Mouse (Mus musculus): ENCODE results near the gene Bcl6b. TPM values are rescaled to one million over a fixed set of nuclear protein-coding genes. Genes with fewer than 3 reads are reported as not detected.
A peak's percentile ranks its signal among the peaks of the same experiment; 100 is the strongest.

Bcl6b gene
- polyA plus RNA-seq, 1 experiment from 2014 or later = not detected

DNA sequence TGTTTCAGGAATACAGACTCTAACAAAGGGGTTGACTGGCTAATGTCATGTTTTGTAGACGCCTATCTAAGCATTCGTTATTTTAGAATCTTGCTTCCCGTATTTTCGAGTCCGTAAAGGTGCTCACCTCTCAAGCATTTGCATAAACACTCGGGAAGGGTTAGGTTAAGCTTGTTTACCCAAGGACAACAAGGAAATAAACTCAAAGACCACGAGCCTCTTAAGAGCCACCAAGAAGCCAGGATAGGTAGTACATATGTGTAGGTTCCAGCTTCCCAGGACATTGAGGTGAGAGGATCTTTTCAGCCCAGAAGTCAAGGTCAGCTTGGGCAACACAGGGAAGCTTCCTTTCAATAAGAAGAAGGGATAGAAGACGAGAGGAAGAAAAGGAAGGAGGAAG, 30.5 kb downstream of the Bcl6b start:
- in situ Hi-C loops (cut with MboI; ENCODE audit: low pct_unique_long_range_greater_than_20kb) = no loop called here
- TF ChIP-seq CTCF (IDR thresholded peaks at IDR 0.05) = no peak
- ChIA-PET POLR2A (no interaction called here), CTCF (interaction anchor here (1.0 to 1.9 kb wide), 4 partner anchors 13 to 144 kb away, joined by 3 to 8 read pairs (median 6); partner anchors contain the start of gene Slc16a11)
- no peak for DNase-seq (ENCODE audit: low read depth, low spot score)
- H3K27me3 ChIP-seq = no peaks in the 10 kb centered on the region
- no peak for ATAC-seq

DNA sequence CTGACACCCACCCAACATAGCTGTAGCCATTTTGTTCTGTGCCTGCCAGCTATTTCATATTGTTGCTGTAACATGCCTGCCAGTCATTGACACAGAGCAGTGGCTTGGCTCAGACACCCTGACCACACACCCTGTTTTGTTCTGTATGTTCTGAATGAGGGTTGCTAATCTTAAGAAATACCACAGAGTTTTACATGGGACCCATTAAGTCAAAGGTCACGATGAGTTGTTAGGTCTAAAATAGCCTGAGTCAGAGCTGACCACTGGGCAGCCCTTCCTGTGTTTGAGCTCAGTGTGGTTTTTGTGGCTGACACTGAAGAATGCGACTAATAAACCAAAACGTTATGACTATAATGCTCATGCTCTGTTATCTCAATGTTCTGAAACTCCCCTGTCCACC, 31.3 kb downstream of the Bcl6b start:
- DNase-seq (ENCODE audit: low read depth, low spot score) = peak; percentile 75
- no peak for TF ChIP-seq CTCF (IDR thresholded peaks at IDR 0.05)
- no peaks in the 10 kb centered on the region for H3K27me3 ChIP-seq
- peak; percentile 58 for ATAC-seq
- ChIA-PET CTCF (interaction anchor here (0.7 to 2.0 kb wide), 5 partner anchors 15 to 143 kb away, joined by 3 to 8 read pairs (median 5); no protein-coding TSS in a partner anchor), POLR2A (no interaction called here)
- in situ Hi-C loops (cut with MboI; ENCODE audit: low pct_unique_long_range_greater_than_20kb) = no loop called here

DNA sequence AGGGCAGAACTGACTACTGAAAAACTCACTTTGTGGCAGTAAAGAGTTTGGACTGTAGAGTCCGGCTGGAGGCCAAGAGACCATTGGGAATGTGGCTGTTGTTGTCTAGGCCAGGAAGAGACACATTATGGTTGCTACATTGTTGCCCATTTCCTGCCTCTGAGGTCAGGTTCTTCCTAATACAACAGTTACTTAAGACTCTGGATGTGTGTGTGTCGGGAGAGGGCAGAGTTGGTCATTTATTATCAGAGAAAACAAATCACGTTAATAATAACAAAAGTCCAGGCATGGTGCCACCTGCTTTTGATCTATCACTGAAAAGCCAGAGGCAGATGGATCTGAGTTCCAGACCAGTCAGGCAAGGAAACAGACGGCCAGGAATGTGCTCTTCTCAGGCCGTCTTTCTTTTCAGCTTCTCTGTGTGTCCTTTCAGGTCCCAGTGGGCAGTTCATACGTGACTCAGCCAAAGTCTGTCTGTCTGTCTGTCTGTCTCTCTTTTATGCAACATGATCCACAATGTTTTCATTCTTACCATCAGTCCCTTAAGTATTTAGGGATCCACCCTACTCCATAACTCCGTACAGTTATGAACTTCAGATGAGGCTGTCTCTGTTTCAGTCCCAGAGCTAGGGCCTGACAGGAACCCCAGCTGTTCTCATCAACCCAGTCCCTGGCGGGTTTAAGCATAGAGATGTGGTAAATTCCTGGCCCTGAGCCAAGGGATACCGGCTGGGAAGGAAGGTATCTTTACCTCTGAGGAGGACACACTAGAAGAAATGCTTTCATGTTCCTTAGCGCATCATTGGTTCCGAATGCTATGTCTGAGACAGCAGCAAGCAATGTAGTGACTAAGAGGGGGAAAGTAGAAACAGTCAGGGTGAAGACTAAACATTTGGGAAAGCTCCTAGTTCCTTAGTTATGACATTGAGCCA, 36.0 kb downstream of the Bcl6b start:
- POLR2A ChIA-PET = no interaction called here
- peak; percentile 82 for DNase-seq (ENCODE audit: low read depth, low spot score)
- TF ChIP-seq CTCF (IDR thresholded peaks at IDR 0.05) = no peak
- in situ Hi-C loops (cut with MboI; ENCODE audit: low pct_unique_long_range_greater_than_20kb) = no loop called here
- no peaks in the 10 kb centered on the region for H3K27me3 ChIP-seq
- CTCF ChIA-PET = interaction anchor here (1.9 kb wide), 1 partner anchor 23 kb away, joined by 7 read pairs; no protein-coding TSS in a partner anchor
- peak; percentile 20 for ATAC-seq

DNA sequence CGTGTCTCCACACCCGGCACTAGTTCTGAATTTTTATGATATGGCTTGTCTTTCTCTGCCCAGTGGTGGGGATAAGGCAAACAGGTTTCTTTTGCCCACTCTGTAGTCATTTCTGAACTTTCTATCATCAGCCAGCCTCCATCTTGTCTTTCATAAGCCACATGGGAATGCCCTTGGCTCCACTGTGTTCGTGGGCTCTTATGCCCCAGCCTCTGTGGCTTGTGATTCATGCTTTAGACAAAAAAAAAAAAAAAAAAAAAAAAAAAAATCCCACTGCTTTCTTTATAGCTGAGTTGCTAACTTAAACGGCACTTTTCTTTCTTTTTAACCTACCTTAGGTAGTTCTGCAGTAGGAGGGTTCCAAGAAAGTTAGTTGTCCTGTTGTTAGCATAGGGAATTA, 37.4 kb downstream of the Bcl6b start:
- TF ChIP-seq CTCF (IDR thresholded peaks at IDR 0.05) = no peak
- no peaks in the 10 kb centered on the region for H3K27me3 ChIP-seq
- in situ Hi-C loops (cut with MboI; ENCODE audit: low pct_unique_long_range_greater_than_20kb) = no loop called here
- ChIA-PET CTCF (no interaction called here), POLR2A (interaction anchor here (0.6 kb wide), 2 partner anchors 11 to 116 kb away, joined by 3 to 4 read pairs; no protein-coding TSS in a partner anchor)
- no peak for ATAC-seq
- DNase-seq (ENCODE audit: low read depth, low spot score) = no peak

DNA sequence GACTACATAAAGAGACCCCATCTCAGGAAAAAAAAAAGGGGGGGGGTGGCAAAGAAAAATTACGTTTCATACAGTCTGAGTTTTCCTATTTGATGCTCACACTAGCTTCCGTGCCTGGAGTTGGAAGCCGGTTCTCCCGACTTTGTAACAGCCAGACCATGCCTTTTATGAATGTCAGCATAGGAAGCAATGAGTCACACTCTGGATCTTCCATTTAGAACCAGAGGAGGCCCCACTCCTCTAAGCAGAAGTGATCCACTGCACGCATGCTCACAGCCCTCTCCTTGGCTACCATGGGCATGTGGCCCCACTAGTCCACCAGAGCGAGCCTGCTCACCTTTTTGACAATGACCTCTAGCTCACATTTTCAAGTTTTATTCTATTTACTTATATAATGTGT, 38.4 kb downstream of the Bcl6b start:
- ChIA-PET POLR2A (no interaction called here), CTCF (interaction anchor here (1.5 kb wide), 1 partner anchor 117 kb away, joined by 3 read pairs; no protein-coding TSS in a partner anchor)
- no peaks in the 10 kb centered on the region for H3K27me3 ChIP-seq
- TF ChIP-seq CTCF (IDR thresholded peaks at IDR 0.05) = no peak
- no peak for ATAC-seq
- DNase-seq (ENCODE audit: low read depth, low spot score) = no peak
- in situ Hi-C loops (cut with MboI; ENCODE audit: low pct_unique_long_range_greater_than_20kb) = no loop called here

DNA sequence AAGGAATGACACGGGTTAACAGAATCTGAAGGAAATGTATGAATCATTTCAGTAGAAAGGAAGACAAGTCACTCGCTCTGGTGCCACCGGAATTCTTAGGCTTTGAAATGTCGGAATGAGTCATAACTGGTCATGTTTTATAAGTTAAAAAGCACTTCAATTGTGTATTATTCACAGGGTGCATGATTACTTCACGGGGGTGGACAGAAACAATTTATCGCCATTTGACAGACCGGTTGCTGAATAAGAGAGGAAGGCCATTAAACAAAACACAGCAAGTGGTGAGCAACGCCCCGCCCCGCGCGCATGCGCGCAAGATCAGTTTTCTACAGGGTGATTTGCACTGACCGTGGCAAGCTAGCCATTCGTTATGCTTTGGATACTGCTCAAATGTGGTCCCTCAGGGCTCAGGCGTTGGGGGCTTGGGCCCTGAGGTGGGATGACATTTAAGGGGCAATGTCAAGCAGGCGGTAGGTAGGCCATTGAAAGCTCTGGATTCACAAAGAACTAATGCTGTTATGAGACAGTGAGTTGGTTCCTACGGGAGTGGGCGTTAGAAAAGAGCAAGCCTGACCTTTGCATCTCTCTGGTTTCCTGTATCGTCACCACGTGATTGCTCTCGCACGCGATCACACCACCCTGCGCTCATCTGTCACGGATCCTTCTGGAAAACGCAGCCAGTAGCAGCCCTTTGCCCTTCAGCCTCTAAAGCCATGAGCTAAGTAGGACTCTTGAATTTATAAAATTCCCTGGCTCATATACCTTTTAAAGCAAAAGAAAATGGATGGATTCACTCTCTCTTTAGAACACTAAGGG, 40.1 kb downstream of the Bcl6b start:
- in situ Hi-C loops (cut with MboI; ENCODE audit: low pct_unique_long_range_greater_than_20kb) = no loop called here
- no peak for TF ChIP-seq CTCF (IDR thresholded peaks at IDR 0.05)
- CTCF ChIA-PET = no interaction called here
- peak; percentile 74 for DNase-seq (ENCODE audit: low read depth, low spot score)
- POLR2A ChIA-PET = no interaction called here
- no peaks in the 10 kb centered on the region for H3K27me3 ChIP-seq
- ATAC-seq = peak; percentile 68

DNA sequence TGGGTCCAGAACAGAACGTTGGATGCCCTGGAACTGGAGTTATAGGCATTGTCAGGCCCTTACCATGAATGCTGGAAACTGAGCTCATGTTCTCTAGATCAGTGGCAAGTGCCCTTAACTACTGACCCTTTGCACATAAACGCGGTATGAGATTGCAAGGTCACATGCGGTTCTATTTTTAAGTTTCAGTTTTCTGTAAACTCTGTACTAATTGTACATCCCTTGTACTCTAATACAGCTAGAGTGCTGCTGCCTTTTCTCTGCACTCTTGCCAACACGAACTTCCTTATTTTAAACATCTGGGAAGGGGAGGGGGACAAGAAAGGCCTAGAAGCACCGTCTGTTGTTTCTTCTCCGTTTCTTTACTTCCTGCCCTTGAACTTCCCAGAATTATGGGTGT, 44.5 kb downstream of the Bcl6b start:
- no peak for TF ChIP-seq CTCF (IDR thresholded peaks at IDR 0.05)
- no peaks in the 10 kb centered on the region for H3K27me3 ChIP-seq
- DNase-seq (ENCODE audit: low read depth, low spot score) (no peak), ATAC-seq (no peak)
- ChIA-PET CTCF (no interaction called here), POLR2A (no interaction called here)
- in situ Hi-C loops (cut with MboI; ENCODE audit: low pct_unique_long_range_greater_than_20kb) = no loop called here

DNA sequence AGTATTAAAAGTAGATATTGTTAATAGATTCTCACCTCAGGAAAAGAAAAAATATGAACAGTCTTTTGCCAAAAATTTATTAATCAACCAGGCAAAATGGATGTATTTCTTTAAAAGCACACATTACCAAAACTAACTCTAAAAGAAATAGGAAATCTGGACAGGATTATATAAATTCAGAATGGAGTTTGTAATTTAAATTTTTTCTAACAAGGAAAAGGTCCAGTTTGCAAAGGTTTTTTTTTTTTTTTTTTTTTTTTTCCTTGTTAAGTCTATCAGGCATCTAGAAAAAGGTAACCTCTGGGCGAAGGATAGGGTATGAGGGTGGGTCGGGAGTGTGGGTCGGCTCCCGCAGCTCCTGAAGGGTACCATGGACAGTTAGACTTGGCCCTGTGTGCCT, 49.1 kb downstream of the Bcl6b start:
- ATAC-seq (no peak), DNase-seq (ENCODE audit: low read depth, low spot score) (no peak)
- CTCF ChIA-PET = interaction anchor here (1.4 kb wide), 1 partner anchor 13 kb away, joined by 3 read pairs; no protein-coding TSS in a partner anchor
- in situ Hi-C loops (cut with MboI; ENCODE audit: low pct_unique_long_range_greater_than_20kb) = no loop called here
- no peak for TF ChIP-seq CTCF (IDR thresholded peaks at IDR 0.05)
- H3K27me3 ChIP-seq = no peaks in the 10 kb centered on the region
- POLR2A ChIA-PET = no interaction called here

DNA sequence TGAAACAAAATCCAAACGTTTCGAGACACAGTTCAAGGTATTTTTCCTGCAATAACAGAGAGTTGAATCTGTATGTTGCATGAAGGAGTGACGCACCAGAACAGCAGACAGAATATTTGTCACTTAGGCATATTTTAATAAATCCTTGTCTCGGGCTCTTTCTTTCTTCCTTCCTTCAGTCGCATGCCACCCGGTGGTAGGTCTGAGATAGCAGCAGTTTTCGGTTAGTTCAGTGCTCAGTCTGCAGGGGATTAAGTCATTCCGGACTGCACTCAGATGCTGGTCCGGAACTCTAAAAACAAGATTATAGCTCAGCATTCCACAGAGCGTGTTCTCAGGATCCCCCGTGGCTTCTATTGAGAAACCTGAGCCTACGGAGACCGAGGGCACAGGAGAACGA, 50.2 kb downstream of the Bcl6b start:
- ChIA-PET POLR2A (no interaction called here), CTCF (interaction anchor here (0.6 kb wide), 1 partner anchor 31 kb away, joined by 3 read pairs; no protein-coding TSS in a partner anchor)
- in situ Hi-C loops (cut with MboI; ENCODE audit: low pct_unique_long_range_greater_than_20kb) = no loop called here
- no peaks in the 10 kb centered on the region for H3K27me3 ChIP-seq
- DNase-seq (ENCODE audit: low read depth, low spot score) = no peak
- no peak for ATAC-seq
- peak; percentile 56 for TF ChIP-seq CTCF (IDR thresholded peaks at IDR 0.05)

DNA sequence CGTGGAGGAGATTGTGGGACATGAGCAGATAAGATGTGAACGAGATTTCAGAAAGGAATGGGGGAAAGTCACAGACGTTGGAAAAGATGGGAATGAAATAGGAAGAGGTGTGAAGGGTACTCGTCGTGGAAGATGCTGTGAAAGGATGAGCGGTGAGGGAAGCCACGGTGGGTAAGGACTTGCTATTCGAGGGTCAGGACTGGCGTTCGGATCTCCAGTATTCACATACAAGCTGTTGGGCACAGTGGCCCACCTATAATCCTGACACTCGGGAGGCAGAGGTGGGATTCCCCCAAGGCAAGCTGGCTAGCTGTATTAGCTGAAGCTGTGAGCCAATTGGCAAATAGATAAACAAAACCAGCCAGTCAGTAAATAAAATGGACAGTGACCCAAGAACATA, 50.8 kb downstream of the Bcl6b start:
- no peaks in the 10 kb centered on the region for H3K27me3 ChIP-seq
- no peak for ATAC-seq
- no peak for DNase-seq (ENCODE audit: low read depth, low spot score)
- in situ Hi-C loops (cut with MboI; ENCODE audit: low pct_unique_long_range_greater_than_20kb) = no loop called here
- no peak for TF ChIP-seq CTCF (IDR thresholded peaks at IDR 0.05)
- ChIA-PET POLR2A (no interaction called here), CTCF (interaction anchor here (1.1 kb wide), 1 partner anchor 9 kb away, joined by 6 read pairs; no protein-coding TSS in a partner anchor)

Data from Patski (cell line).